Mouse (Mus musculus): ENCODE measurements around the gene Psg18.

GRCm38 (mm10) chr7:18378295-18378694 lies 23.5 kb upstream of the Psg18 start:
- TF ChIP-seq POLR2A (IDR thresholded peaks at IDR 0.05; ENCODE audit: borderline replicate concordance, insufficient read depth, low read length) (no peak), CTCF (IDR thresholded peaks at IDR 0.05; ENCODE audit: borderline replicate concordance, insufficient read depth, low read depth, low read length) (no peak)
